Mouse (Mus musculus) mesoderm, embryonic 11.5 days (tissue): ENCODE measurements around the gene Phf5a.

Experiments used
- DNase-seq: peaks from one replicate; pipeline ENCODE4 v3.0.0-alpha.2; 2012; ENCODE audit warnings: low read depth, low spot score

Phf5a gene

DNA sequence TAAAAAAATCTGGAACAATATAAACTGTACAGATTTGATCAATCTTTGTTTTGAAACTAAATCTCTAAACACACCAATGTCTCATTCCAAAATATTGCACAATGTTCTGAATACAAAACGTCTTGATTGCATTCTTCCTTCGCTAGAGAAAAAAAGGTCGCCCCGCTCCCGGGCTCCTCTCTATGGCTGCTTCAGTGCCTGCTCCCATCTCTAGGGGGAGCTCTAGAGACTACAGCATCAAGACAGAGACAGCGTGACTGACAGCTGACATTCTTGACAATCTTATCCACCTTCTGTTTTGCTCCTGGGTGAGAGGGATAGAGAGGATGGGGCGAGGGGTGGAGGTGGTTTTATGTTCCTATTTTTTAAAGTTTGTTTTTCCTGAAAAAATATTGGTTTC, 23.4 kb downstream of the Phf5a start:
- peak; percentile 45 for DNase-seq

DNA sequence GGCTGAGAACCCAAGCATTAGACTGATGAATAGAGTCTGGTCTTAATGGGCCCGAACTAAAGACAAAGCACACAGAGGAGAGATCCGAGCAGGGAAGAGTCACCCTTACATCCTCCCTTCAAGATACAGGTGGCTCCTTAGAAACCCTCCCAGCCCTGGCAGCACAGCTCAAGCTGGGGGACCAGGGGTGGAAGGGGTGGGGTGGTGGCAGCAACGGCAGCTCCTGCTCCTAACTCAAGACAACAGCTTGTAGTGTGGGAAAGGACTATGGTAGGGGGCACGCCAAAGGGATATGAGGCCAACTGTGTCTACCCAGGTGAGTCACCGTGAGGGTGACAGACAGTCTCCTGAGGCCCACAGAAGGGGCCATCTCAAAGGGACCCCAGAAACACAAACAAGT, 23.9 kb downstream of the Phf5a start:
- no peak for DNase-seq

GRCm38 (mm10) chr15:81847161-81847560, 24.6 kb downstream of the Phf5a start:
- no peak for DNase-seq

DNA sequence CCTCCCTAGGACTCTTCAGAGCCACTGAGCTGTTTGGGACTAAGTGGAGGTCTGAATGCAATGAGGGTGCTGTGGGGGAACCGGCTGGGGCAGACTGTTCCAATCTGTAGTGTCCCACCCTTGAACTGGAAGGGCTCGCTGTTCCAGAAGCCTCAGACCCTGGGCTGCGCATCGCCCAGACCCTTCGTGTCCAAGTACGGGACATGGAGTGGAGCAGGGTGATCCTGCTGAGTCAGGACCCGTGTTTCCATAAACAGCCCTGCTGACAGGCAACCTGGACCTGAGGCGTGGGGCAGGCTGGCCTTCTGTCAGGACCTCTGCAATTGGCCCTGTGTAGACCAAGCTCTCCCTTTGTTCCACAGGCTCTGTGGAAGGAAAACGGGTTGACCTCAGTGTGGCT, 25.0 kb downstream of the Phf5a start:
- DNase-seq = no peak

- DNase-seq = no peak
Measured at GRCm38 (mm10) chr15:81845724-81846123, 26.0 kb downstream of the Phf5a start.

DNA sequence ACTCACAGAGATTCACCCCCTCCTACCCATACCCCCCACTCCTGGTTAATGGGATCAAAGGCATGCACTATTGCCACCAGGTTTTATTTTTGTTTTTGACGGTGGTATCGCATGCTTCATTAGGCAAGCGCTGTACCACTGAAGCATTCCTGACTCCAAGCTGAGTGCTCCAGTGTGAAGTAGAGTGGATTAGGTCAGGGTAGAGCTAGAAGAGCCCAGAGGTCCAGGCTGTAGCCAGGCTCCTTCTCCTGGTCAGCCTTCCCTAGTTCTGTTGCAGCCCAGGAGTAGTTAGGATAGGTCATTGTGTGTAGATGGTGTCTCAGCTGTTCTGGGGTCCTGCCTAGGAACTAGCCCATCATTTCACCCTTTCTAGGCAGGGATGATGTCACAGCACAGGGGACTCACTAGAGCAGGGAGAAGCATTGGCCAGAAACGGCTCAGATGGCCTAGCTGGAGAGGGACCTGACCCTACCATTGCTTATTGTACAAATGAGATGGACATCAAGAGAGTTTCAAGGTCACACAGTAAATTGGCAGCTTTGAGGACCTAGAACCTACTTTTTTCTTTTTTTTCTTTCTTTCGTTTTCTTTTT, 26.6 kb downstream of the Phf5a start:
- no peak for DNase-seq

DNA sequence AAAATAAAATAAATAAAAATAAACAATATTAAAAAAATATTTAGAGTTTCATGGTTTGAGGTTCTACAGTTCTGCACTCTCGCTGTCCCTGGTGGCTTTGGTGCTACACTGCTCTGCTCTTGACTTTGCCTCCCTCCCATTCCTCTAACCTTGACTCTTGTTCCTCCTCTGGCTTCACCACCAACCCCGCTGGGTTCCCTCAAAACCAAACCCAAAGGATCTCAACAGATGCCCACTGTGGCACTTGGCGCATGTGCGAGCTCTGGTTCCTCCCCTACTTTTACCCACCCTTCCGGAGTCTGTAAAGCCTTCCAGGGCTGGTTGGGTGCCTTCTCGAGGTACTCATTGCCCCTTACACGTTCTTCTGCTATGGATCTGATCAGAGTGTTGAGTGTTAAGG, 29.4 kb downstream of the Phf5a start:
- no peak for DNase-seq

- no peak for DNase-seq
Measured at GRCm38 (mm10) chr15:81840306-81840705, 31.4 kb downstream of the Phf5a start.

- DNase-seq = no peak
Measured at GRCm38 (mm10) chr15:81839634-81840033, 32.1 kb downstream of the Phf5a start.

DNA sequence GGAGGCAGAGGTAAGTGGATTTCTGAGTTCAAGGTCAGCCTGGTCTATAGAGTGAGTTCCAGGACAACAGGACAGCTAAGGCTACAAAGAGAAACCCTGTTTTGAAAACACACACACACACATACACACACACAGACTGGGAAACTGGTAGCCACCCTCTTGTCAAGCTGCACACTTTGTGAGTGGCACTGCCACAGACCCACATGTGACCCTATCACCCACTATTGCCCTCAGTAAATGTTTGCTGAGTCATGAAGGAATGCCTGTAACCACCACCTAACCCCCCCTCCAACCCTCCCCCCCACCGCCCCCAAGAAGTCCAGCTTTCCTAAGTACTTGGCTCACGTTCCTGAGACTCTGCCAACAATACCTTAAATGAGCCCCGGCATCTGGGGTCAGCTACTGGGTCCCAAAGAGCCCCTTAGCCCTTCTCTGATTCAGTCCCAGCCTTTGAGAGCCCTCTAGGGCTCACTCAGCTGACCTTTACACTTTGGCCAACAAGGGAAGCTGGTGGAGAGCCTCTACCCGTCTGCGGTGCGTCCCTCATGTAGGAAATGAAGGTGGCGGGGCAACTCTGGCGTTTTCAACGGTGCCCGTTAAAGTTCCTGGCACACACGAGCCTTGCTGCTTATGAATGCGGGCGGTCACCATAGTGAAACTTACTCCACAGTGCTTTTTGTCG, 33.0 kb downstream of the Phf5a start:
- no peak for DNase-seq

DNA sequence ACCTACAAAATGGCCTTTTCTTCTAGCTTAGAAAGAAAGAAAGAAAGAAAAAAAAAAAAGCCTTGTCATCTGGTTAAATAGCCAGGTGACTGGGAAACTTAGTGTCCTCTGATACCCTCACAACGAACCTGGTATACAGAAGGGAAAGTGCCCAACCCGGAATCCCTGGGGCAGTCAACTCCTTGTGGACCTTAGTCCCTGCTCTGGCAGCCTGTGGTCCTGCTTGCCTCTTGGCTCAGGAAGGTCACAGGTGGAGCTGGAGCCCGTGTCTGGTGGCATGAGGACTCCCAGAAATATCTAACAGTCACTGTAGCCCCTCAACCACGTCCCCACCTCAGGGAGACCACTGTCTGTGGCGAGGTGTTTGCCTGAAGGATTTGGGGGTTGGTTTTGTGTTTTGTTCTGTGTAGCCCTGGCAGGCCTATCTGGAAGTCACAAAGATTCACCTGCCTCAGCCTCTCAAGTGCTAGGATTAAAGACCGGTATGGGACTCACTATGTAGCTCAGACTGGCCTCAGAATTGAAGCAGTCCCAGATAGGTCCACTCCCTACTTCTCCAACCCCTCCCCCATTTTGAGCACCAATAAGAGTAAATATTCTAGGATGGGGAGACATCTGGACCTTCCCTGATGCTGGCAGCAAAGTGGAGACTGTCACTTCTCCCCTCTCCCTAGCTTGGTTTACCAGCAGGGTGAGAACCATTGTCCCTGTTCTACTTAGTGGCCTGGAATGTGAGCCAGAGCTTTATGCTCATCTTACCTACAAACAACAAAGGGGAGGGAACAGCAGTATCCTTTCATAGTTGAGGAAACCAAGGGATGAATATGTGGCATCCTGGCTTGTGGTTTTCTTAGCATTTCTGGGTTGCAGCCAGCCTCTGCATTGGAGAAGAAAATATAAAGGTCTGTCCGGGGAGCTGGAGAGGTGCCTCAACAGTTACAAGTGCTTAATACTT, 34.5 kb downstream of the Phf5a start:
- DNase-seq = no peak

GRCm38 (mm10) chr15:81836124-81836821, 35.4 kb downstream of the Phf5a start:
- DNase-seq = peak; percentile 74

DNA sequence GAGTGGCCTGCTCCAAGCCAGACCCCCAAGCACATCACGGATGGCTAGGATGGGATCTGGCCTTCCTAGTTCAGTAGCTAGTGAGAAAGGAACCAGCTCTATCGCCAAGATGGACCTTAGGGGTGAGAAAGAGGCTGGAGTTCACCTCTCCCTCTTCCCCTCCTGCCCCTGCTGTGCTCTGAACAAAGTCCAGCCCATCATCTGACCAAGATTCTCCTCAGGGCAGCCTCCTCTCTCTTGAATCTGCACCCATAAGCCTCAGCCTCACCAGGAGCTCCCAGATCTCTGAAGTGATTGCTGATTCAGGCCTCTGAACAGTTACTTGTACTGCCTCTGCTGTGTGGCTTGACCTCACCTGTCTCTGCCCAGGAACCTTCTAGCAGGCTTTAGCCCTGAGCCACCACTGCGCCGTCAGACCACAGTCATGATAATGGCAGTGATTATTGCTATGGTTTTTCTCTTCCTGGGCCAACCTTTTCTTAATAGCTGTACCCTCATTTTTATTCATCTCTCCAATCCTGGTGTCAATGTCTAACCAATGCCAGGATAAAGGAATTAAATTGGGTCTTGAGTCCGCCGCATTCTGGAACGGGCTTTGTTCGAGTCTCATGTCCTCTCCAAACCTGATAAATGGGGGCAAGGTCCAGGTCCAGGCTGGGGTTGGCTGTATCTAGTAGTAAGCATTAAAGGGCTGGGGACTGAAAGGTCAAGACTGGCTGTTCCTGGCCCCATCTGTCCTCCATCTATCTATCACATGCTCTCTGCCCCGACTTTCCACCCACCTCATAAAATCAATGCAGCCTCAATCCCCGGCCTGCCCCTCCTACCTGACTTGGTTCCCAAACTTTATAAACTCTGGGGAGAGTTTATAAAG, 36.5 kb downstream of the Phf5a start:
- no peak for DNase-seq

- DNase-seq = no peak
Measured at GRCm38 (mm10) chr15:81834171-81834841, 37.4 kb downstream of the Phf5a start.

DNA sequence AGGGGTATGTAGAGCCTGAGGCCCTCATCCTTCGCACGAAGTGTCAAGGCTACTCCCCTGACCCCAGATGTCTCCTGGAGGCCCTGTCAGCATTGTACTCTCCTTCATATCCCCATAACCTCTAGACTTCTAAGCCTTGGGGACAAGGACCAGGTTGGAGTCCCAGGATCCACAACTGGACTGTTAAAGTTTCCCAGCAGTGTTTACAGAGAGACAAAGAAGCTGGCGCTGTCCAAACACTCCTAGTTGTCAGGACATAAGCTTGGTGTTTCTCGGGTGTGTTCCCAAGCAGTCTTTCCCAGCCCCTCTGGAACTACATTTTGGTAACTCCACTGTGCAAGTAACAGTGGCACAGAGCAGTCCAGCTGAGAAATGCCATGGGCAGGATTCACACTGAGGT, 38.2 kb downstream of the Phf5a start:
- no peak for DNase-seq

GRCm38 (mm10) chr15:81832219-81832618, 39.5 kb downstream of the Phf5a start:
- DNase-seq = no peak

- peak; percentile 95 for DNase-seq
Measured at GRCm38 (mm10) chr15:81831136-81831825, 40.4 kb downstream of the Phf5a start.

DNA sequence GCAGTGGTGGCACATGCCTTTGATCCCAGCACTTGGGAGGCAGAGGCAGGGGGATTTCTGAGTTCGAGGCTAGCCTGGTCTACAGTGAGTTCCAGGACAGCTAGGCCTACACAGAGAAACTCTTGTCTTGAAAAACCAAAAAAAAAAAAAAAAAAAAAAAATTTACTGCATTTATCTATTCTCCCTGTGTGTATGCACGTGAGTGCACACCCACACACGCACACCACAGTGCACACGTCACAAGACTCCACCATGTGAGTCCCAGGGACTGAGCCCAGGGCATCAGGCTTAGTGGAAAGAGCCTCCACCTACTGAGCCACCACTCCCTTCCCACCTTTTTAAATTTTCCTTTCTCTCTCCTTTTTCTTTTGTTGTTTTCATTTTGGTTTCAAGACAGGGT, 41.2 kb downstream of the Phf5a start:
- no peak for DNase-seq

- DNase-seq = no peak
Measured at GRCm38 (mm10) chr15:81829208-81829580, 42.5 kb downstream of the Phf5a start.
